Mouse (Mus musculus) left cerebral cortex, postnatal 4 days (tissue): ENCODE results near the gene Otog. TPM values are rescaled to one million over a fixed set of nuclear protein-coding genes. Genes with fewer than 3 reads are reported as not detected.

ENCODE experiments used
- DNase-seq: peaks from one replicate; pipeline ENCODE4 v3.0.0-alpha.2; 2022
- intact Hi-C: fragments of 180-260 bp; cut with DNase I; formaldehyde crosslinking; loops from one replicate; pipeline ENCODE4 v1.15.1; 2025
- total RNA-seq, 2 experiments: library from RNA; stranded (reverse); gene quantifications; 2 replicates each; pipeline ENCODE4 v1.2.3; 2021

Gene Otog
- under 1 TPM; 0.08 to 0.26 TPM for total RNA-seq

GRCm38 (mm10) chr7:46240696-46241095 is at the start of gene Otog:
Gene Otog (plus strand): TSS chr7:46240987.
- no peak for DNase-seq
- intact Hi-C loops: no loop called here

GRCm38 (mm10) chr7:46195356-46195755 is 45.4 kb upstream of the Otog start:
- no peak for DNase-seq
- intact Hi-C loops: no loop called here

GRCm38 (mm10) chr7:46200021-46200420 is 40.8 kb upstream of the Otog start:
- intact Hi-C loops: no loop called here
- DNase-seq: peak; percentile 35

- DNase-seq: no peak
- intact Hi-C loops: no loop called here
Observed at GRCm38 (mm10) chr7:46201649-46202048, 39.1 kb upstream of the Otog start.

GRCm38 (mm10) chr7:46204046-46204471 is 36.7 kb upstream of the Otog start:
- intact Hi-C loops: loop anchor here (1.0 kb wide), 1 partner anchor 108 kb away; no protein-coding TSS in a partner anchor
- peak; percentile 77 for DNase-seq

GRCm38 (mm10) chr7:46204775-46205174 is 36.0 kb upstream of the Otog start:
- DNase-seq: no peak
- intact Hi-C loops: loop anchor here (1.0 kb wide), 1 partner anchor 108 kb away; no protein-coding TSS in a partner anchor

GRCm38 (mm10) chr7:46208131-46208530 is 32.7 kb upstream of the Otog start:
- intact Hi-C loops: no loop called here
- DNase-seq: no peak

GRCm38 (mm10) chr7:46210276-46210675 is 30.5 kb upstream of the Otog start:
- intact Hi-C loops: no loop called here
- DNase-seq: no peak

- intact Hi-C loops: no loop called here
- no peak for DNase-seq
Observed at GRCm38 (mm10) chr7:46216481-46216880, 24.3 kb upstream of the Otog start.

- intact Hi-C loops: no loop called here
- peak; percentile 40 for DNase-seq
Observed at GRCm38 (mm10) chr7:46218415-46218814, 22.4 kb upstream of the Otog start.

- DNase-seq: no peak
Observed at GRCm38 (mm10) chr7:46220591-46221129, 20.1 kb upstream of the Otog start.

GRCm38 (mm10) chr7:46226253-46226652 is 14.5 kb upstream of the Otog start:
- intact Hi-C loops: loop anchor here (5.0 kb wide), 1 partner anchor 124 kb away; the partner anchor contains the start of gene Kcnj11
- peak; percentile 51 for DNase-seq

More at GRCm38 (mm10) chr7:46220591-46221129, 20.1 kb upstream of the Otog start:
- intact Hi-C loops: no loop called here

GRCm38 (mm10) chr7:46226936-46227335 is 13.9 kb upstream of the Otog start:
- intact Hi-C loops: loop anchor here (5.0 kb wide), 1 partner anchor 125 kb away; the partner anchor contains the start of gene Kcnj11
- peak; percentile 88 for DNase-seq

GRCm38 (mm10) chr7:46235948-46236347 is 4.8 kb upstream of the Otog start:
- DNase-seq: no peak
- intact Hi-C loops: no loop called here

- intact Hi-C loops: no loop called here
- no peak for DNase-seq
Observed at GRCm38 (mm10) chr7:46236363-46236762, 4.4 kb upstream of the Otog start.

- no peak for DNase-seq
- intact Hi-C loops: no loop called here
Observed at GRCm38 (mm10) chr7:46237192-46237591, 3.6 kb upstream of the Otog start.

GRCm38 (mm10) chr7:46238346-46238745 is 2.4 kb upstream of the Otog start, which contains the start of gene Ush1c:
Gene Ush1c (minus strand): TSS chr7:46238503.
- intact Hi-C loops: no loop called here
- DNase-seq: no peak

GRCm38 (mm10) chr7:46240091-46240490 is 696 bp upstream of the Otog start:
- peak; percentile 35 for DNase-seq
- intact Hi-C loops: no loop called here

- intact Hi-C loops: no loop called here
- no peak for DNase-seq
Observed at GRCm38 (mm10) chr7:46246876-46247275, 6.1 kb downstream of the Otog start.

GRCm38 (mm10) chr7:46247606-46248005 is 6.8 kb downstream of the Otog start:
- intact Hi-C loops: no loop called here
- DNase-seq: no peak

GRCm38 (mm10) chr7:46251841-46252240 is 11.1 kb downstream of the Otog start:
- DNase-seq: no peak
- intact Hi-C loops: no loop called here

- intact Hi-C loops: no loop called here
- no peak for DNase-seq
Observed at GRCm38 (mm10) chr7:46276156-46276555, 35.4 kb downstream of the Otog start.

GRCm38 (mm10) chr7:46279946-46280345 is 39.2 kb downstream of the Otog start:
- peak; percentile 80 for DNase-seq
- intact Hi-C loops: loop anchor here (5.0 kb wide), 2 partner anchors 97 to 327 kb away; partner anchors contain the start of gene Myod1
